Mouse (Mus musculus) hindbrain, embryonic 10.5 days (tissue): ENCODE results near the gene Arhgef40. TPM values are rescaled to one million over a fixed set of nuclear protein-coding genes. Genes with fewer than 3 reads are reported as not detected.

Experiments used
- polyA plus RNA-seq: library from polyadenylated mRNA; unstranded; fragments of >200 nt; fragmentation: Nextera tagmentation; extraction: Ambion mirVana; gene quantifications from 2 replicates; pipeline ENCODE4 v1.2.1, GENCODE M21; 2016

The Arhgef40 gene
- polyA plus RNA-seq, 1 experiment from 2014 or later, result 106 TPM

Other genes starting within 250 kb of the Arhgef40 start
- not detected in 2 replicates for gene Ang4, start 211.1 kb upstream of the Arhgef40 start, polyA plus RNA-seq
- not detected in 2 replicates for gene AY358078, start 184.7 kb upstream of the Arhgef40 start, polyA plus RNA-seq
- not detected in 2 replicates for gene Ear6, start 131.0 kb upstream of the Arhgef40 start, polyA plus RNA-seq
- gene Mettl17, start 99.9 kb upstream of the Arhgef40 start, polyA plus RNA-seq, result 42.6 and 48.1 TPM in 2 replicates
- 0.46 and 0.99 TPM in 2 replicates for gene Slc39a2, start 91.8 kb upstream of the Arhgef40 start, polyA plus RNA-seq
- gene Ndrg2, start 70.6 kb upstream of the Arhgef40 start, polyA plus RNA-seq, result 10.0 and 16.1 TPM in 2 replicates
- gene Tppp2, start 66.3 kb upstream of the Arhgef40 start, polyA plus RNA-seq, result not detected in 2 replicates
- not detected in 2 replicates for gene Rnase13, start 61.9 kb upstream of the Arhgef40 start, polyA plus RNA-seq
- gene Tmem253, start 30.9 kb downstream of the Arhgef40 start, polyA plus RNA-seq, result 0.80 and 1.0 TPM in 2 replicates
- gene Zfp219, start 36.0 kb downstream of the Arhgef40 start, polyA plus RNA-seq, result 74.3 and 83.6 TPM in 2 replicates
- gene Olfr221, start 57.7 kb downstream of the Arhgef40 start, polyA plus RNA-seq, result not detected in 2 replicates
- 754 and 887 TPM in 2 replicates for gene Hnrnpc, start 119.3 kb downstream of the Arhgef40 start, polyA plus RNA-seq
- gene Rpgrip1, start 126.0 kb downstream of the Arhgef40 start, polyA plus RNA-seq, result 83.0 and 112 TPM in 2 replicates
- gene Supt16, start 212.7 kb downstream of the Arhgef40 start, polyA plus RNA-seq, result 60.2 and 82.3 TPM in 2 replicates